Mouse (Mus musculus): ENCODE data around the gene Ifna1. TPM values are rescaled to one million over a fixed set of nuclear protein-coding genes. Genes with fewer than 3 reads are reported as not detected.

Gene Ifna1
- total and polyA plus RNA-seq, 3 experiments = not detected

DNA sequence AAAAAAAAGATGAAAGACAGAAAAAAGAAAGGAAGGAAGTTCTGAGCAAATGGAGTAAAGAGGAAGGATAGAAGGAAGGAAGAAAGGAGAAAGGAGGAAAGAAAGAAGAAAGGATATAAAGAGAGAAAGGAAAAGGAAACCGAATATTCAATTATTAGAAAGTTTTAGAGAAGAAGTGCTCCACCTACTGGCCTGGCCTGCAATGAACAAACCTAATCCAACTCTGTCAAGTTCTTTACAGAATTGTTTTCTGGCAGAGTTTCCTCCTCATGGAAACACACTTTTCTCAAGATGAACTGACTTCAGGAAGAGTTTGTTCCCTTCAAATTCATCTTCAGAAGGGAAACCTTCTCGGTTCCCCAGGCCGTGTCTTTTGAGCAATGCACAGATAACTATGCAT, 11.1 kb upstream of the Ifna1 start (continued):
- no peak for TF ChIP-seq ZKSCAN1 (IDR thresholded peaks at IDR 0.05; ENCODE audit: borderline replicate concordance, low read depth, low read length)
- no peak for TF ChIP-seq SIN3A (IDR thresholded peaks at IDR 0.05; ENCODE audit: low read length)
- TF ChIP-seq MAFK (IDR thresholded peaks at IDR 0.05; ENCODE audit: insufficient replicate concordance, low read length) = no peak
- TF ChIP-seq POLR2A (IDR thresholded peaks at IDR 0.05; ENCODE audit: low read depth, low read length) = no peak

DNA sequence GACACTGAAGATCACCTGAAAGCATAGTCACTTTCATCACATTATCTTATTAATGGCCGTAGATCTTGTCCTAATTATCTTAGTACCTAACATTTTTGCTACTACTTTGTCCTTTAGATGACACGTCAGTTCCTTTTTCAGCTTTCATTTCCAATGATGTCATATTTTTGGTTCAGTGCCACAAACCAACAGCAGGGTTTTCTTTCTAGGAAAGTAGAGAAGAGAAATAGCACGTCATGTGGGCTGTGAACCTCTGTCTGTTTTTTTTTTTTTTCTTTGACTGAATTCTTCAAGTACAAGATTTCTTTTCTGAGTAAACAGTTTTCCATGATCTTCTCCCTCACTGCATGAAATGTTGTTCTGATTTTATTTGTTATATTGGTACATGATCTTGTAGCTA, 9.8 kb upstream of the Ifna1 start:
- Histone ChIP-seq H3K27ac (ENCODE audit: insufficient read depth, low read depth) (no peak overlapping the region), H3K36me3 (replicated peaks in 1 of 2; ENCODE audit: control insufficient read depth in 1 of 2, insufficient read depth in 1 of 2, low read length in 1 of 2) (no peaks in the 10 kb centered on the region), H3K4me1 (ENCODE audit: control insufficient read depth in 1 of 2, insufficient read depth in 2 of 2) (peaks cover 5 to 10% of the 10 kb centered on the region in 2 experiments; a peak in 3 of 4 replicates), H3K9ac (ENCODE audit: insufficient read depth, low read depth) (no peak overlapping the region), H3K4me2 (ENCODE audit: insufficient read depth, low read depth, poor library complexity, severe bottlenecking) (no peak overlapping the region), H3K4me3 (replicated peaks in 1 of 3; ENCODE audit: low read depth in 2 of 3, low read length in 2 of 3, poor library complexity in 1 of 3) (no peak overlapping the region), H3K9me3 (replicated peaks; ENCODE audit: low read length) (no peaks in the 10 kb centered on the region), H3K27me3 (replicated peaks) (peaks cover 51% of the 10 kb centered on the region), H3K79me2 (replicated peaks; ENCODE audit: control insufficient read depth, extremely low read depth, insufficient read depth, poor library complexity, severe bottlenecking) (no peaks in the 10 kb centered on the region)
- in situ Hi-C loops (cut with MboI; ENCODE audit: low pct_ligation_motif_present, low pct_unique_long_range_greater_than_20kb, low sequenced_read_pairs) (no loop called here), dilution Hi-C loops (cut with MboI; ENCODE audit: extremely low pct_ligation_motif_present, extremely low pct_unique_long_range_greater_than_20kb, low sequenced_read_pairs) (no loop called here)
- TF ChIP-seq CHD1 (IDR thresholded peaks at IDR 0.05; ENCODE audit: low read depth, low read length) = no peak
- no peak for TF ChIP-seq MYC (IDR thresholded peaks at IDR 0.05; ENCODE audit: low read depth, low read length)
- peak; percentile 53 for TF ChIP-seq JUND (conservative IDR thresholded peaks at IDR 0.05; ENCODE audit: low read depth, low read length)
- peak; percentile 32; the same call in 1 of the 2 replicates for TF ChIP-seq JUN (IDR thresholded peaks at IDR 0.05; ENCODE audit: insufficient read depth, low read depth, low read length)
- peak; percentile 73; the same call in 1 of the 2 replicates for TF ChIP-seq ZNF384 (IDR thresholded peaks at IDR 0.05; ENCODE audit: low read depth, low read length)
- peak; percentile 21; the same call in 1 of the 2 replicates for TF ChIP-seq EP300 (IDR thresholded peaks at IDR 0.05; ENCODE audit: low read length)
- no peak for DNase-seq (ENCODE audit: extremely low read depth)

DNA sequence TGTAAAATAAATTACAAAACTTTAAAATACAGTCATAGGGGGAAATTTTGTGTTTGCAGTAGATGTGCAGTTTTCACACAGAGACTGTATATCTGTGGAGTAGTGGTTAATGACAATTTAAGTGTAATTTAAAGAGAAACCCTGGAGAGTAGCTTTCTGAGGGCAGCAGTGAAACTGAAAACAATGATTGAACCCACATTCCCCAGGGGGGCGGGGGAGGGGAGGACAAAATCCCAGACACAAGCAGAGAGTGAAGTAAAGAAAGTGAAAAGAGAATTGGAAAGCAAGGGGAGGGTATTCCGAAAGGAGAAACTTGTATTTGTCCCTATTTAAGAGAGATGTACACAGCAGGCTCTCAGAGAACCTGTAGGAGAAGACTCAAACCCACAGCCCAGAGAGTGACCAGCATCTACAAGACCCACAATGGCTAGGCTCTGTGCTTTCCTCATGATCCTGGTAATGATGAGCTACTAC, 8.4 kb upstream of the Ifna1 start, which contains the start of gene Ifna4:
Gene Ifna4 (plus strand): TSS at position 424 of the 474 bp plus-strand sequence.
- Histone ChIP-seq H3K4me1 (ENCODE audit: control insufficient read depth in 1 of 2, insufficient read depth in 2 of 2) (peaks cover 5 to 10% of the 10 kb centered on the region in 2 experiments; a peak in 3 of 4 replicates), H3K4me3 (replicated peaks in 1 of 3; ENCODE audit: low read depth in 2 of 3, low read length in 2 of 3, poor library complexity in 1 of 3) (no peak within 1 kb of the TSS), H3K27ac (ENCODE audit: insufficient read depth, low read depth) (no peak within 1 kb of the TSS), H3K9me3 (replicated peaks; ENCODE audit: low read length) (no peaks in the 10 kb centered on the region), H3K36me3 (replicated peaks in 1 of 2; ENCODE audit: control insufficient read depth in 1 of 2, insufficient read depth in 1 of 2, low read length in 1 of 2) (no peaks in the 10 kb centered on the region), H3K9ac (ENCODE audit: insufficient read depth, low read depth) (no peak within 1 kb of the TSS), H3K27me3 (replicated peaks) (peaks cover 59% of the 10 kb centered on the region), H3K4me2 (ENCODE audit: insufficient read depth, low read depth, poor library complexity, severe bottlenecking) (no peak within 1 kb of the TSS), H3K79me2 (replicated peaks; ENCODE audit: control insufficient read depth, extremely low read depth, insufficient read depth, poor library complexity, severe bottlenecking) (no peaks in the 10 kb centered on the region)
- dilution Hi-C loops (cut with MboI; ENCODE audit: extremely low pct_ligation_motif_present, extremely low pct_unique_long_range_greater_than_20kb, low sequenced_read_pairs) = no loop called here
- TF ChIP-seq EP300 (IDR thresholded peaks at IDR 0.05; ENCODE audit: low read length) (0 out of 2 replicates have a peak, but pooled peaks have one; percentile 24), CHD2 (IDR thresholded peaks at IDR 0.05; ENCODE audit: low read length) (peak; percentile 62; the same call in 1 of the 2 replicates), JUND (conservative IDR thresholded peaks at IDR 0.05; ENCODE audit: low read depth, low read length) (no peak), IRF4 (IDR thresholded peaks at IDR 0.05; ENCODE audit: low read depth, low read length) (peak; percentile 63)
- in situ Hi-C loops (cut with MboI; ENCODE audit: low pct_ligation_motif_present, low pct_unique_long_range_greater_than_20kb, low sequenced_read_pairs) = no loop called here
- DNase-seq (ENCODE audit: extremely low read depth) = no peak

Data from CH12.LX (cell line).